Mouse (Mus musculus) lung, adult 18-20 months (tissue): ENCODE measurements at regions not wholly inside any gene's neighbourhood (a gene's known extent, or its start where the extent isn't known, plus 50 kb on each side); places are given as distances from the start of the nearest gene placed in this dataset.

Experiments
- DNase-seq, 2 experiments: peaks; one replicate each; pipeline ENCODE4 v3.0.0; 2022; ENCODE audit warnings: mixed read lengths in 2 of 2

- DNase-seq: peak in 1 of 2 experiments; percentile 9
Observed at GRCm38 (mm10) chr6:4407748-4408147, 96.9 kb upstream of the Col1a2 start.

GRCm38 (mm10) chr6:4413201-4413600 lies 91.4 kb upstream of the Col1a2 start:
- DNase-seq: no peak

- peak; percentile 24 to 38 for DNase-seq
Observed at GRCm38 (mm10) chr6:4414166-4414565, 90.4 kb upstream of the Col1a2 start.

GRCm38 (mm10) chr6:4415206-4415605 lies 89.4 kb upstream of the Col1a2 start:
- no peak for DNase-seq

GRCm38 (mm10) chr6:4417247-4417709 lies 87.3 kb upstream of the Col1a2 start:
- no peak for DNase-seq

- no peak for DNase-seq
Observed at GRCm38 (mm10) chr6:4418376-4418775, 86.2 kb upstream of the Col1a2 start.

GRCm38 (mm10) chr6:4418941-4419351 lies 85.7 kb upstream of the Col1a2 start:
- peak; percentile 48 to 49 for DNase-seq

- DNase-seq: no peak
Observed at GRCm38 (mm10) chr6:4421466-4421865, 83.1 kb upstream of the Col1a2 start.

GRCm38 (mm10) chr6:4427122-4427521 lies 77.5 kb upstream of the Col1a2 start:
- DNase-seq: no peak

GRCm38 (mm10) chr6:4430704-4431310 lies 73.8 kb upstream of the Col1a2 start:
- no peak for DNase-seq

- DNase-seq: no peak
Observed at GRCm38 (mm10) chr6:4432192-4432591, 72.4 kb upstream of the Col1a2 start.

- DNase-seq: no peak
Observed at GRCm38 (mm10) chr6:4436439-4436838, 68.2 kb upstream of the Col1a2 start.

- no peak for DNase-seq
Observed at GRCm38 (mm10) chr6:4436874-4437273, 67.7 kb upstream of the Col1a2 start.

- DNase-seq: no peak
Observed at GRCm38 (mm10) chr6:4441618-4442167, 62.9 kb upstream of the Col1a2 start.

- no peak for DNase-seq
Observed at GRCm38 (mm10) chr6:4445906-4446305, 58.7 kb upstream of the Col1a2 start.

GRCm38 (mm10) chr6:4451227-4451626 lies 53.4 kb upstream of the Col1a2 start:
- no peak for DNase-seq
